ENCODE assay signal across 26 mouse cellular contexts in the genomic region with DNA sequence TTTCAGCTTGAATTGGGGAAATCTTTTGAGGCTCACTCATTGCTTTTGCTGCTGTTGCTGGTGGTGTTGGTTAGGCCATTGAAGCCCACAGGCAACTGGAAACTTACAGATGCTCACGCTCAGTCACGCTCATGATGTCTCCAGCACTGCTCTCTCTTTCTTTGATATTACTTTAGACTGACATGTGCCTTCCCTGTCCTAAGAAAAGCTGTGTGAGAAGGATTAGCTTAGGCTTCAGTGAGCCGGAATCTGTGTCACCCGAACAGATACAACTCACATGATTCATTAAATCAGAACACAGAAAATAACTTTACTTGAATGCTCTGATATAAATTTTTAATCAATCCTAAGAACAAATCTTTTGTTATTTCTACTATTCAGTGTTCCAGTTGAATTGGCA.
"Had no signal": no experiment of that assay in that cellular context is flagged by ENCODE, and none has a peak within 500 bp of the region (broad histone marks: within the 10 kb centered on the region; RNA-seq: fewer than 3 reads in every experiment).

No protein-coding gene starts in this region.

- H3K9ac ChIP-seq: heart, embryonic 13.5 days; heart, embryonic 15.5 days; hindbrain, embryonic 12.5 days; hindbrain, embryonic 14.5 days; intestine, embryonic 15.5 days; limb, embryonic 13.5 days; limb, embryonic 15.5 days had no signal

- H3K27me3 ChIP-seq: heart, embryonic 13.5 days; heart, embryonic 15.5 days; hindbrain, embryonic 12.5 days; intestine, embryonic 15.5 days; limb, embryonic 13.5 days; limb, embryonic 15.5 days had no signal

- ATAC-seq: hindbrain, embryonic 16.5 days; inflammation-experienced regulatory T-cells, adult 6 months; intestine, embryonic 15.5 days; intestine, postnatal 0 days had no signal

- DNase-seq: gastrocnemius, adult 2 months; gastrocnemius, postnatal 10 days; gastrocnemius, postnatal 25 days; heart, adult 2 months; heart, postnatal 14 days; heart, postnatal 4 days; kidney, adult 18-20 months; kidney, adult 8-10 months; kidney, postnatal 10 days; kidney, postnatal 25 days; kidney, postnatal 4 days; layer of hippocampus, adult 9-11 months; layer of hippocampus, postnatal 36 days; left cerebral cortex, postnatal 4 days had no signal

- H3K27ac ChIP-seq: gastrocnemius, adult 2 months; heart, adult 2 months; heart, embryonic 13.5 days; heart, embryonic 15.5 days; hindbrain, embryonic 10.5 days; hindbrain, embryonic 12.5 days; hindbrain, embryonic 14.5 days; intestine, embryonic 15.5 days; limb, embryonic 13.5 days; limb, embryonic 15.5 days had no signal

- H3K9me3 ChIP-seq: heart, embryonic 13.5 days; heart, embryonic 15.5 days; hindbrain, embryonic 10.5 days; hindbrain, embryonic 12.5 days; intestine, embryonic 15.5 days; limb, embryonic 13.5 days; limb, embryonic 15.5 days had no signal

- H3K4me3 ChIP-seq: gastrocnemius, adult 2 months; heart, adult 2 months; heart, embryonic 13.5 days; heart, embryonic 15.5 days; hindbrain, embryonic 10.5 days; hindbrain, embryonic 12.5 days; intestine, embryonic 15.5 days; limb, embryonic 13.5 days; limb, embryonic 15.5 days had no signal

- H3K4me2 ChIP-seq: heart, embryonic 11.5 days; heart, embryonic 13.5 days; heart, embryonic 15.5 days; hindbrain, embryonic 12.5 days; hindbrain, embryonic 14.5 days; intestine, embryonic 15.5 days; limb, embryonic 13.5 days; limb, embryonic 15.5 days had no signal

- H3K4me1 ChIP-seq: heart, embryonic 13.5 days; heart, embryonic 15.5 days; hindbrain, embryonic 12.5 days; intestine, embryonic 15.5 days; limb, embryonic 13.5 days; limb, embryonic 15.5 days had no signal
